Mouse (Mus musculus): ENCODE data around the gene Nckap5.
"Not testable (repeated sequence)": the region's sequence is repeated elsewhere in the genome, so short reads cannot be mapped to it uniquely, and the experiment has no call there.

Gene Nckap5

DNA sequence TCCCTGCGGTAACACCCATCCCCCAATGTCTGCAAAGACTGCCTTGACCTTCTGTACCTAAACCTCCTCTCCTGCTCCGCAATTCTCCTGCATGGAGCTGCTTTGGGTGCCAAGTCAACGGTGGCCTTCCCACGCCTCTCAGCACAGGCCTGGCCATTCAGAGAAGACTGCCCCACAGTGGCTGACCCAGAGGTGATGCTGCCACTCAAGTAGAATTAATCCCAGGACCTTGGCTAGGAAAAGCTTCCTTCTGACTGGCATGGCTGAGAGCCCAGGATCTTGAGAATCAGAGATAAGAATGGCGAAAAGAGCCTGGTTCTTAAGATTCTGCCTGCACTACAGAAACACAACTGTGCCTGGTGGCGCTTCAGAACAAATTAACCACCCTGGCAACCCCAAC, 678.4 kb downstream of the Nckap5 start:
- no peak for DNase-seq

DNA sequence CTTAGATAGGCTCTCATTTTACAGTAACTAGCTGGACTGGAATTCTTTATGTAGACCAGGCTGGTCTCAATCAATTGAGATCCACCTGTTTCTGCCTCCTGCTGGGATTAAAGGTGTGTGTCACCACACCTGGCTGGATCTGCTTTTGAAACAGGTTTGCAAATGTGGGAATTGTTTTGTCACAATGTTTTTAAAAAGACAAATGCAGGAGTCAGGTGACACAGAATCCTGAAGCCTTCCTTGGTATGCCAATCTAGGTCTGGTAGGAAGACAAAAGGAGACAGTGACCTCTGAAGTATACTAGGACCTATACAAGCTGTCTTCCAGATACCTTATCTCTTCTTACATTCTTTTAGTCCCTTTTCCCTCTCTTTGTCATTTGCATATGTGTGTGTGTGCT, 680.6 kb downstream of the Nckap5 start:
- no peak for DNase-seq

DNA sequence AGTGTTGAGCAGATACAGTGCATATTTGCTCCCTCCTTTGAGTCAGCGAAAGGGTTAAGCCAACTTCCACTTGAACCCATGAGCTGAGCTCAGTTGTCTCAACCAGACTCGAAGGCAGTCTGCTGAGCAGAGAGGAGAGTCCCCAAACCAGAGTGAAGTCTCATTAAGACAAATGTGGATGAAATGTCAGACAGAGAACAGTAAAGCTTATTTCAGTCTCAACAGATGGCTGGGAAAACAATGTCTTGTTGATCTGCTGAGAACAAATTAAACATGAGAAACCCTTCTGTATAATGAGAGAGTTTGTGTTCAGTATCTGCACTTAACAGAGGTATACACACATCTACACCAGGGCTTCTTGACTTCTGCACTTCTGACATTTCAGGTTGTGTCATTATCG, 694.9 kb downstream of the Nckap5 start:
- DNase-seq: no peak

DNA sequence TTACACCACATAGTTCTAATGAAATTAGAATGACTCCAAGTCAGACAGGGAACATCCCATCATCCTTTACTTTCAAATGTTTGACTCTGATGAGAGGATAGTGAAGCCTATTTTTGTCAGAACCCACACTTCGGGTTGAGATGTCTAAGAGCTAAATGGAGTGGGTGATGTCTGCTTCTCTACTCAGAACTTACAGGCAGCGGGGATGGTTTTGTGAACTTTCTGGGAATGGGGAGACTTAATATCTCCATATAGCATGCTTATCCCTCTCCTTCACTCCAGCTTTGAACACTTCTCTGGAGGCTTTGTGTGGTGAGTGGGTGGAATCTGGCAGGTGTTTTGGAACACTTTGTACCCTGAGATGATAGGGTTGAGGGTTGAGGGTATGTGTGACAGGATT, 698.3 kb downstream of the Nckap5 start:
- no peak for DNase-seq

DNA sequence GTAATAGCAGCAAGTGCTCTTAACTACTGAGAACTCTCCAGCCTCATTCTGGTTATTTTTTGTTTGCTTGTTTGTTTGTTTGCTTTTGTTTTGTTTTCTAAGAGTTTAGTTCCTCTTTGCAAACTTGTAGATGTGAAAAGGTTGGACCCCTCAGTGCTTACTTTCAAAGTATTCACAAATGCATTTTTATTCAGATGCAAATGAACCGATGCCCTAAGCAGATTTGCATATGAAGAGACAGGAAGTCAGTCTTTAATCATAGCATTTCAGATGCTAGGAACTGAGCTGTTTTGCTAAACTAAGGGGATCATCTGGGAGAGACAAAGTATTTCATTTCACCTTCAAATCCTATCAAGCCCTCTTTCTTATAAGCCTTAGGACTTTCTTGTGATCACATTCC, 701.5 kb downstream of the Nckap5 start:
- DNase-seq: no peak

DNA sequence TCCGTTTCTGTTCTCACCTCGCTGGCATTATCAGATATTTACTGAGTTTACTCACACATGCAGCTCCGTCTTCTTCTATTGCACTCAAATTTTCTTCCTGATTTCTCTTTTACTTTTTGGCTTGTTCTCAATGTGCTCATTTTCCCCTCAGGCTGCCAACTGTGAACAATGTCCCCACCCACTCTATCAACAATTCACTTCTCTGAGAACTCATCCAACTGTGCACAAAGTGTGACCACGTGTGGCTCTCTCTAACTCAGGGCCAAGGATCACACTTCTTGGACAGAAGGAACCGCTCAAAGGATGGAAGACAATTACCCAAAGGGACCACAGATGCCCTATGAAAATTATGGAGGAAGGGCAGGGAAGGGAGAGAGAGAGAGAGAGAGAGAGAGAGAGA, 707.5 kb downstream of the Nckap5 start:
- DNase-seq: no peak

DNA sequence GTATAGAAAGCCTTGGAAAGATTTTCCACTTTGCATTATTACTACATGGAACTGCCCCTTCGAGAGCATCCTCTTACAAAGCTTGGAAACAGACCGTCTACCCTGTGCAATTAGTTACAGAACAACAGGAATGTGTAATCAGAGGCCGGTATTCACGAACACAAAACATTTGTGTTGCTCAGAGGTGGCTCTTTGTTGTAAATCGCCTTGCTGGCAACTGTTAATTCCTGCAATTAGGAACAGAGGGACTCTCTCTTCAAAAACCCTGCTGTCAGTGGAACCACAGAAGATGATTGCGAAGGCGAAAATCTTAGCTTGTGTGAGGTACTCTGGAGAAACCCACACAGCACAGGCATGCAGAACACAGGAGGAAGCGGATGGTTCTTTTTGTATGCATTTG, 710.1 kb downstream of the Nckap5 start:
- no peak for DNase-seq

DNA sequence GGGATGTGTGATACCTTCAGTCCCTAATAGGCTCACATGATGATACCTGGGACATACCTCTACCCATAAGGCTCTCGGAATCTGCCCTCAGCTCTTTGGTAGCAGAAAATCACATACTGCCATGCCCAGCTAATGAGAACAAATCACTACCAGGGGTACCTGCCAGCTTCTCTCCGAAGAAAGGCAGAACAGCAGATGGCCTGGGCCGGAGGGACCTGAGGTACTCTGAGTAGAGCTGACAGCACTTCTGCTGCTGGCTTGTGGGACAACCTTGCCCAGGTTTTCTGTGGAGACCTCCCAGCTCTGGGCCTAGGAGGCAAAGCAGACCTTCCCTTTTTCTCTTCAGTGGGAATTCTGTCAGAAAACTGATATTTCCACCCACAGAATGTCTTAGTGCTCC, 714.6 kb downstream of the Nckap5 start:
- no peak for DNase-seq

DNA sequence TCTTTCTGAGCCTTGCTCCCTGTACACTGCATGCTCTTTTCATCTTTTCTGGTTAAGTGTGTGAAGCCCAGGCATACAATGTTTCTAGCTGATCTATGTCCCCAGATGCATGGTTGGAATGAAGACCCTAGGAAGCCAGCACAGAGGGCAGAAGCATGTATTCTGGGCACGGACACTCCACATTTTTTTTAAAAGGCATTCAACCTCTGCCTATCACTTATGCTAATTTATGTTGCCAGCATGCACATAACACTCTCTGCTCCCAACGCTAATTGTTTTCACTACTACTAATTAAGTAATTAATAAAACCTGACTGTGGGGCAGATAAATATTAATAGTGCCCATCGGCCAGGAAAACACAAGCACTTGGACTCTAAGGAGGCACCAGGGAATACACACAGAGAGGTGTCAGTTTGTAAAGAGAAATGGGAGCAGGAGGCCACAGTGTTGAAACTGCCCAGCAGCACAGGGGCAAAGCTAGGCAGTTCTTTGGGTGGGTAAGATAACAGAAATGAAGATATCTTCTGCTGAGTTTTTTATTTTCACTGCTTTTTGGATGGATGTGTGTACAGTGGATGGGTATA, 724.8 kb downstream of the Nckap5 start:
- DNase-seq: no peak

DNA sequence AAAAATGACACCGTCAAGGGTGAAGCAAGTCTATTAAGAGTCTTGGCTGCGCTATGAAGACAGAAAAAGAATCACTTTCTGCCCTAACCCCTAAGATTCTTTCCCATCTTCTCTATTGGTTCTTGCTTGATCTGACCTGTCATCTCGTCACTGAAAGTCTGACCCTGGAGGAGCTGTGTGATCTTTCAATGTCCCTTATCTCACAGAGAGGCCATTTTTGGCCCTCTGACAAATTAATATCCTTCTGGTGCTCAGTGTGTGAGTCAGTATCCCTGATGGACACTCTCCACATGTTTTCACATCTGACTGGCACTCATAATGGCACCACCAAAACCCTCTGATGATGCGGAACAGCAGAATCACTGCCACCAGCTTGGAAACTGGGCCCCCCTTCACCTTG, 736.3 kb downstream of the Nckap5 start:
- DNase-seq: no peak

DNA sequence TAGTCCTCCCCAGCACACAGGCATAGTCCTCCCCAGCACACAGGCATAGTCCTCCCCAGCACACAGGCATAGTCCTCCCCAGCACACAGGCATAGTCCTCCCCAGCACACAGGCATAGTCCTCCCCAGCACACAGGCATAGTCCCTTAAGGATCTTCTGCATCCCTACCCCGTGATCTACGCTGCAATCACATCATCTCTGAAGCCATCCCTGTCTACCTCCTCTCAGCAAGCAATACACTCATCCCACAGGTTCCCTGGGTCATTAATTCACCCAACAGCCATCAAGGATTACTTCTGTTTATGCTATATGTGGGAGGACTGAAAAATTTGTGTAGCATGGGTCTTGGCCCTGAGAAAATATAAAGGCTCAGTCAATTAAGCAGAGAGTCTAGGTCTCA, 738.6 kb downstream of the Nckap5 start:
- not testable (repeated sequence) for DNase-seq

DNA sequence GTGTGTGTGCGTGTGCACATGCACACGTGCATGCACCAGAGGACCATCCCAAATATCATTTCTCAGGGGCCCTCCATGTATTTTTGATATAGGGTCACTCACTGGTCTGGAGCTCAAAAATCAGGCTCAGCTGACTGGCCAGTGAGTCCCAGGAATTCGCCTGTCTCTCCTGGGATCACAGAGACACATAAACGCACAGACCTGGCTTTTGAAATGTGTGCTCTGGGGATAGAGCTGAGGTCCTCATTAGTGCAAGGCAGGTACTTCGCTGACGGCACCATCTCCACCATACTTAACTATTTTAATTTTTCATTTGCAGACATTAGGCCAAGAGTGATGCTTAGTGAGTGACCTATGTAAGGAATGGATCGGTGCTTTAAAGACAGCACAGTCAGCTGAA, 743.4 kb downstream of the Nckap5 start:
- DNase-seq: no peak

DNA sequence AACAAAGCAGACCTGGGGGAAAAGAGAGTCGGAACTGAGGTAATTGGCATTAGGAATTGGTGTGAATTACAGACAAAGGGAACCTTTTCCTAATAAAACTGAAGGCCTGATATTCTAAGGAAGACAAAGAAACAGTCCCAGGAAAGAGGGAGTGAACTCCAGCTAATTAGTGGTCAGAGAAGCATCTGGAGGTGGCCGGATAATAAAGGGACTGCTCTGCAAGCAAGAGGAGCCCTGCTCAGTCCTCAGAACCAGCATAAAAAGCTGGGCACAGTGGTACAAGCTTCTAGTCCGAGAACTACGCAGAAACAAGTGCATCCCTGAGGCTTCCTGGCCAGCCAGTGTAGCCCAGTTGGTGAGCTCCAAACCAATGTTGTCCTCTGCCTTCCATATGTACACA, 754.3 kb downstream of the Nckap5 start:
- no peak for DNase-seq

DNA sequence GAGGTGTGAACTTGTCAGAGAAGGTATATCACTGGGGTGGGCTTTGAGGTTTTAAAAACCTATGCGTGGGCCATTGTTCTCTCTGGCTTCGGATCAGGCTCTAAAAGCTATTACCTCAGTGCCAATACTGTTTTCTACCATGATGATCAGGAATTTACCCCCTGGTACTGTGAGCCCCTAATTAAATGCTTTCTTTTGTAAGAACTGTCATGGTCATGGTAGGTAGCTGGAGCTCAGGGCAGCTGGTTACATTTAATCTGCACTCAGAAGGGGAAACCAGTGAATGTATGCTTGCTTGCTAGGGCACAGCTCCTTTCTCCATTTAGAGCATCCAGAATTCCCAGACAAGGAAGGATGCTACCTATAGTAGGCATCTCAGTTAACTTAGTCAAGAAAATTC, 759.7 kb downstream of the Nckap5 start:
- DNase-seq: no peak

DNA sequence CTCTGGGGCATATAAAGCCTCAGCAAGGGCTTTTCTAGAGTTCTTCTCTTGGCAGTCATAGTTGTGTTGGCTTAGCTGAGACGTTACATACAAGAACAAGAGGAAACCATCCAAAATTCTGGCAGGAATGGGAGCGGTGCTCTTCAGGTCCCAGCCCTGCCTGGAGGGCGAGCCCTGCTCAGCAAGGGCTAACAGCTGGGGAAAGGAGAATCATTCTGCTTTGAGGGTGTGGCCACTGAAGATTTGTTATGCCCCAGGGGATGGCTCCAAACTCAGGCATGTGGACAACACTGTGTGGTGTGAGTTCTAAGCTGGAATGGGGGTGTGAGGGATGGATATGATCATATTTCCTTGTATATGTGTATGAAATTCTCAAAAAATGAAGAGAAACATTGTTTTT, 779.1 kb downstream of the Nckap5 start:
- no peak for DNase-seq

DNA sequence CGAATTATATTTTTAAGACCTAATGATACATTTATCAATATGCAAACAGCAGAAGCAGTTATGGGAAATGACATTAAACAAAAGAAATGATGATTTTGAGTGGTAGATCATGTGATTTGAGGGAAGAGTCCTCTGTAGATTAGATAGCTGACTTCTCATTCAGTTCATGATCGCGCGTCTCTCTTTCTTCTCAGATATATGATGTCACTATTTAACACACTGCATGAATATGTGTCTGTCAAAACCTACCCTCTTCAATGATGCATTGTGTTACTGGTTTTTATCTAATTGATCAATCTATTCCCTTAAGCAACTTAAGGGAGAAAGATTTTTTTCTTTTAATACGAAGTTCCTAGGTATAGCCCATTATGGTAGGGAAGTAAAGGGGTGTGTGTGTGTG, 787.7 kb downstream of the Nckap5 start:
- no peak for DNase-seq

DNA sequence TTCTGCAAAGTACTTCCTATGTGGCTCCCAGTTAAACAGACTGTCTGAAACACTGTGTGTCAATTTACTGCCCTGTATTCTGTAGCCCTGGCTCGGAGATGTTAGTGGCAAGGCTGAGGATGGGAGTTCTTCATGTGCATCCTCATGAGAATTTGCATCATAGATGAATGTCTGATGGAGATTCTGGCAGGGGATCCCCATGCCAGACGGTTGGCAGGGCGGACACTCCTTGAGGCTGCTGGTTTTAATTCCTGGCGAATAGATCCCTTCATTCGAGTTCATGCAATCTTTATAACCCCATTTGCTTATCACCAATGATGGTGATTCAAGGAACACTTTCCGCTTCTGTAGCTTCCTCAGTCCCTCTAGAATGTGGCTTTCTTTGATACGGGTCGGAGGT, 803.1 kb downstream of the Nckap5 start:
- no peak for DNase-seq

DNA sequence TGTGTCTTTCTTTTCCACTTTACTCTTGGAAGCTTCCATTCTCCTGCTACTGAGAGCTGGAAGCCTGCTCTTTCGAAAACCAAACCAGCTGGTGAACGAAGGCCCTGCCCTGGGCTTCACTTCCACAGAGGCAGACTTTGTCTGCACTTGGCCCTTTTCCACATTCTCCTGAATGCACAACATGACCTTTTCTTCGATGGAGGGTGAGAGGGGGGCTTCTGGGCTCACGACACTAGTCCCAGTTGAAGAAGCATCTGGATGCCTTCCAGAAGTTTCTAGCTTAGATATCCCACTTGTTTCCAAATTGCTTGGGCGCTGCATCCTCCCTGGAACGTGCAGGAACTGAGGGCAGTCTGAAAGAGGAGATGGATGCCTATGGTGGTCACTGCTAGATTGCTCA, 806.1 kb downstream of the Nckap5 start:
- DNase-seq: peak; percentile 11

DNA sequence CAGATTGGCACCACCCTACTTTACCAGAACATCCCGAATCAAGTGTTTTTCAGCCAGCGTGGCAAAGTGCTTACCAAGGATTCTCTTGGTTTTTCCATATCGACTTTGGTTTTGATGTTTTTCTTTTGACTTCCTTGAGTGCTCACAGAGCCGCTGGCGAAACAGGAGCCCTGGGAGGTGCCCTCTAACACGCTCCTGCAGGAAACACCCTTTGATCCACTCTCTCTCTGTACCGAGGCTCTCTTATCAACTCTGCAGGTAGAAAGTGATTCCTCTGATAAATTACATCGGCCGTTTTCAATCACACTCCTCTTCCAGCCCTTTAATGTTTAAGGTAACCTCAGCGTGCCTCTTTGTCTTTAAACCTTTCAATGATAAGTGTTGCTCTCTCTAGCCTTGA, 807.6 kb downstream of the Nckap5 start:
- no peak for DNase-seq

DNA sequence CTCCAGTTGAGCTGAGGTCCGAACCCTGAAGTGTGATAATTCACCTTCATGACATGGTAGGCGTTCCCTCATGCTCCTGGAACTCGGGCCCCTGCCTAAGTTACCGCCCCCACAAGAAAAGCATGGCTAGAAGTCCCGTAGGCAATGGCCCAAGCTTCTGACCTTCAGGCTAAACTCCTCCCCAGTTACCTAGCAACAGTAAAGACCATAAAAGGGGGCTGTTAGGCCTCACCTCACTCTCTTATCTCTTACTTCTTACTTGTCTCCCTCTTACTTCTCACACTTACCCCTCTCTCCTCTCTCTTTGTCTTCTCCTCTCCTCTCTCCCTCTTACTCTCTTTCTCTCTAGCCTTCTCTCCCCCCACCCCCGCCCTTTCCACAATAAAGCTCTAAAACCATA, 811.9 kb downstream of the Nckap5 start:
- not testable (repeated sequence) for DNase-seq

DNA sequence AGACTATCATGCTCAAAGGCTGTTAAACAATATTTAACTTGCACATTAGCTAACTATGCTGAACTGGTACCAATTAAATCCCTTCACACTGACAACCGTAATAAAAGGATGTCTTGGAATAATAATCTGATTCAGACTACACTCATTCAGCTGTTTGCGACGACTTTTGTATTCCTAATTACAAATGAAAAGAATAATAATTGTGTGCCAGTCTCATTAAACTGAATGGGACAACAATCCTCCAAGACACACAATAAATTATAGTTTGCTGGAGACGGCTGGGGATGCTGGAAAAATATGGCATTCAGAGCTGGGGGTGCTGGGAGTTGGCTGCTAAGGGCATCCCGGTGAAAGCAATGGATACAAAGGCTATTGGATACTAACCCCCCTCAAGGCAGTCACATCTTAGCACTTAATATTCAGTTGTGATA, 818.9 kb downstream of the Nckap5 start:
- DNase-seq: no peak

DNA sequence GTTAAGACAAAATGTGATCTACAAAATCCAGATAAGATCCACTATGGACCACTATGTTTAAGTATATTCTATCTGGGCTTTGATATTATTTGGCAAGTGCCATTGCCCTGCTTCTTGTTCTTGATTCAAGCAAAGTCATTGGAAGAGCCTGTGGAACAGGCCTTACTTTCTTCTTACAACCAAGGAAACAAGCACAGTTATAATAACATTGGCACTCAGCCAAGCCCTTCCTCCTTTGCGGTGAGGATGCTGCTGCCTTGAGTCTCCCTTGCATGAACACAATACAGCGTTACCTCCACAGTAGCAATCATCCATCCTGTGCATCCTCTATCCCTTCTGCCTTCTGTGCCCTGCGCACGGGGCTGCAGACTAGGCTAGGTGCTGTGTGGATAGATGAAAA, 823.0 kb downstream of the Nckap5 start:
- DNase-seq: no peak

DNA sequence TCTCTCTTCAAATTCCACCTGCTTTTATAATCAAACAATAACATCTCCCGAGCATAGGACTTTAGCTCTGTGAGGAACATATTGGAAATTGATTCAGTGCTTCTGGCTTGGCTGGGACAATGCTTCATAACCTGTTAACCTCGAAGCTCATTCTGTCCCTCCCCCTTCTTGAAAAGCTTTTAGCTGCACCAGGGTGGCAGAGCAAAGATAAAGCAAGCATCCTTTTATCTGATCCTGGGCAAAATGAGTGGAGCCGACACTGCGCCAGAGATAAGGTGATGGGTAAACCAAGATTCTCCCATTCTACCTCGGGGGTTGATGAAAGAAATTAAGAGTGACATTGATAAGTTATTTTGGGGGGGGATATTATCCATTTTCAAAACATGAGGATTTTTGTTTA, 824.9 kb downstream of the Nckap5 start:
- no peak for DNase-seq

DNA sequence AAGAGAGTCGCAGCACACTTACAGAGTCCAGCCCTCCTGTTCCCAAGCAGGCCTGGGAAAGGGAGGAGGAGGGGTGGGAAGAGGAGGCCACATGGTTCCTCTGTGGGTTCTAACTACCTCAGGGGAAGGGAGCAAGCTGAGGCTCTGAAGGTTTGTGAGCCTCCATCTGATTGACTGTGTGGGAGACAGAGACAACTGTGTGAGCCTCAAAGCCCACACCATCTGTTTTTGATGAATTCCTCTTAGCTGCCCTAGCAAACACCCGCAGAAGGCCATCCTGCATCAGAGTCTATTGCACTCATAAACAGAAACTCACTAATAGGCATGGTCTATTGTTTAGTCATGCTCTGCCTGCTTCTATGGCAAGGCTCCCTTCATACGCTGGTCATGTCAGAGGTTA, 834.1 kb downstream of the Nckap5 start:
- DNase-seq: no peak

DNA sequence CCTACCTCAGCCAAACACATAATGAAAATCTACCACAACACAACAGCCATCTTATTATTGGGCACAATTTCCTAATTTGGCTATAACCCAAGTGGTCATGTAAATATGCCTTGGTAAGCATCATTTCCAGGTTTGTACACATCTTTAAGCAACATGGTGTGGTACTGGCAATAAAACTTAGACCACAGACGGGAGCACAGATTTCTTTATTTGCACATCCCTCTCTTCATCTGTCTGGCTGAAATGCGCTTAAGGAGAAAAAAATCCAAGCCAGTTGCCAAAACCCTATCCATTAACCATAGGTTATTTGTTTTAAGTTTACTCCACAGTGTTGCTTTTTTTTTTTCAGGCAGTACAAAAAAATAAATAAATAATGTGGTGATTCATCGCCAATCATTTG, 842.8 kb downstream of the Nckap5 start:
- no peak for DNase-seq

DNA sequence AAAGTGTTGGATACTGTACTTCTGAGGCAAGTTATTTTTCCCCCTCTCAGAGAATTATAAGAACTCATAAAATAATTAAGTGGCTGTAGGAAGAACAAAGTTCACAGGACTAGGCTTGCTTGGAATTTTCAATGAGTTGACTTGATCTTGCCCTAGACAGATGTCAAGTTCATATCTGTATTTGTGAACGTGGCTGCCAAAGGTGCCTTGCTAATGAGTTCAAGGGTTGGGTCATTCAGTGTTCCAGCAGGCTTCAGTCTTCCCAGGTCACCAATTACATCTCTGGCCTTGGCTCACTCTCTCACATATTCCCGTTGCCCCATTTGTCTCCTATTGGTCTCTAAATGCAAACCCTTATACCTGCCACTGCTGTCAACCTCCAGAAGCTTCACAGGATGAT, 846.0 kb downstream of the Nckap5 start:
- no peak for DNase-seq

Measured in kidney, postnatal 10 days (tissue).